Mouse (Mus musculus) MEL (cell line): ENCODE data around the gene Plk3. TPM values are rescaled to one million over a fixed set of nuclear protein-coding genes. Genes with fewer than 3 reads are reported as not detected.

Source experiments
- DNase-seq: peaks from one replicate; pipeline ENCODE4 v3.0.0; 2011; ENCODE audit warnings: low read depth, low spot score
- H3K27ac ChIP-seq: 2 replicates; pipeline ENCODE4 v1.5.1; 2012; ENCODE audit warnings: low read depth, mild to moderate bottlenecking, control low read depth, low read length, moderate library complexity; ENCODE audit not compliant: control insufficient read depth
- H3K27me3 ChIP-seq, 2 experiments: fragments of 150-350 bp in 1 of 2; sonication (generic) in 1 of 2; 2 replicates each; pipeline ENCODE4 v1.6.1; 2012; ENCODE audit warnings: low read length in 2 of 2, mild to moderate bottlenecking in 2 of 2, improper control_type of control experiment in 1 of 2, moderate library complexity in 1 of 2; ENCODE audit not compliant: insufficient read depth in 2 of 2, control insufficient read depth in 1 of 2
- H3K36me3 ChIP-seq, 2 experiments: 2 replicates each; pipeline ENCODE4 v1.6.1; 2012 to 2014; ENCODE audit warnings: low read length in 2 of 2, improper control_type of control experiment in 1 of 2, inconsistent platforms in 1 of 2, mild to moderate bottlenecking in 1 of 2; ENCODE audit not compliant: insufficient read depth in 2 of 2, control insufficient read depth in 1 of 2
- H3K4me1 ChIP-seq, 2 experiments: fragments of 150-350 bp in 1 of 2; sonication (generic) in 1 of 2; 2 replicates each; pipeline ENCODE4 v1.6.1; 2012; ENCODE audit warnings: low read length in 2 of 2, improper control_type of control experiment in 1 of 2, mild to moderate bottlenecking in 1 of 2; ENCODE audit not compliant: insufficient read depth in 2 of 2, control insufficient read depth in 1 of 2
- H3K4me3 ChIP-seq, 2 experiments: fragments of 150-350 bp in 1 of 2; sonication (generic) in 1 of 2; 2 replicates each; pipeline ENCODE4 v1.5.1; 2012; ENCODE audit warnings: low read depth in 2 of 2, low read length in 2 of 2, mild to moderate bottlenecking in 2 of 2, moderate library complexity in 2 of 2, control low read depth in 1 of 2, improper control_type of control experiment in 1 of 2; ENCODE audit not compliant: control insufficient read depth in 1 of 2, insufficient read depth in 1 of 2
- H3K79me2 ChIP-seq: 2 replicates; pipeline ENCODE4 v1.6.1; 2012; ENCODE audit warnings: mild to moderate bottlenecking, low read length, moderate library complexity; ENCODE audit not compliant: control insufficient read depth, poor library complexity, insufficient read depth
- H3K9ac ChIP-seq: 2 replicates; pipeline ENCODE4 v1.6.1; 2012; ENCODE audit warnings: low read depth, mild to moderate bottlenecking, control low read depth, low read length, moderate library complexity; ENCODE audit not compliant: control insufficient read depth, poor library complexity, severe bottlenecking
- H3K9me3 ChIP-seq: fragments of 150-350 bp; sonication (generic); replicated peaks from 2 replicates; pipeline ENCODE4 v1.6.1; 2012; ENCODE audit warnings: mild to moderate bottlenecking, low read length, improper control_type of control experiment, moderate library complexity; ENCODE audit not compliant: insufficient read depth
- BHLHE40 ChIP-seq: IDR thresholded peaks from 2 replicates; pipeline ENCODE4 v1.6.1; 2012; ENCODE audit warnings: low read depth, mild to moderate bottlenecking, inconsistent platforms, low read length, improper control_type of control experiment, borderline replicate concordance
- CTCF ChIP-seq, 3 experiments: IDR thresholded peaks in 2 of 3; conservative IDR thresholded peaks in 1 of 3; 2 replicates each; pipeline ENCODE4 v1.5.1; 2011 to 2012; ENCODE audit warnings: low read length in 3 of 3, low read depth in 2 of 3, mild to moderate bottlenecking in 2 of 3, improper control_type of control experiment in 1 of 3, inconsistent platforms in 1 of 3, mixed read lengths in 1 of 3, moderate library complexity in 1 of 3; ENCODE audit not compliant: control insufficient read depth in 1 of 3, insufficient read depth in 1 of 3, poor library complexity in 1 of 3, severe bottlenecking in 1 of 3
- E2F4 ChIP-seq: IDR thresholded peaks from 2 replicates; pipeline ENCODE4 v1.6.1; 2011; ENCODE audit warnings: low read depth, low read length, improper control_type of control experiment, borderline replicate concordance
- EP300 ChIP-seq, 2 experiments: IDR thresholded peaks; 2 replicates each; pipeline ENCODE4 v1.6.1; 2011; ENCODE audit warnings: improper control_type of control experiment in 2 of 2, low read length in 2 of 2, low read depth in 1 of 2, mild to moderate bottlenecking in 1 of 2
- GABPA ChIP-seq: IDR thresholded peaks from 2 replicates; pipeline ENCODE4 v1.6.1; 2012; ENCODE audit warnings: low read depth, mild to moderate bottlenecking, inconsistent platforms, low read length, improper control_type of control experiment, moderate library complexity
- JUND ChIP-seq: IDR thresholded peaks from 2 replicates; pipeline ENCODE4 v1.6.1; 2011; ENCODE audit warnings: low read depth, mild to moderate bottlenecking, improper control_type of control experiment, low read length
- MAFK ChIP-seq: IDR thresholded peaks from 2 replicates; pipeline ENCODE4 v1.6.1; 2011; ENCODE audit warnings: low read depth, mild to moderate bottlenecking, low read length, improper control_type of control experiment, borderline replicate concordance
- MAZ ChIP-seq: IDR thresholded peaks from 2 replicates; pipeline ENCODE4 v1.6.1; 2012; ENCODE audit warnings: low read depth, mild to moderate bottlenecking, inconsistent platforms, low read length, improper control_type of control experiment
- MEF2A ChIP-seq: IDR thresholded peaks from 2 replicates; pipeline ENCODE4 v1.6.1; 2014; ENCODE audit warnings: low read depth, mild to moderate bottlenecking, inconsistent platforms, low read length, improper control_type of control experiment; ENCODE audit not compliant: poor library complexity, insufficient replicate concordance, severe bottlenecking; ENCODE audit errors: extremely low read depth
- MYC ChIP-seq: IDR thresholded peaks from 2 replicates; pipeline ENCODE4 v1.6.1; 2011; ENCODE audit warnings: low read depth, mild to moderate bottlenecking, low read length, improper control_type of control experiment, moderate library complexity
- NELFE ChIP-seq: IDR thresholded peaks from 2 replicates; pipeline ENCODE4 v1.6.1; 2011; ENCODE audit warnings: low read depth, low read length, improper control_type of control experiment
- NRF1 ChIP-seq: IDR thresholded peaks from 2 replicates; pipeline ENCODE4 v1.6.1; 2014; ENCODE audit warnings: low read depth, mild to moderate bottlenecking, inconsistent platforms, low read length, improper control_type of control experiment, moderate library complexity; ENCODE audit not compliant: poor library complexity, insufficient read depth, severe bottlenecking
- POLR2A ChIP-seq, 2 experiments: IDR thresholded peaks; 2 replicates each; pipeline ENCODE4 v1.6.1; 2011 to 2012; ENCODE audit warnings: low read length in 2 of 2, mild to moderate bottlenecking in 2 of 2, control low read depth in 1 of 2, improper control_type of control experiment in 1 of 2, low read depth in 1 of 2, moderate library complexity in 1 of 2; ENCODE audit not compliant: control insufficient read depth in 1 of 2, insufficient read depth in 1 of 2, poor library complexity in 1 of 2
- POLR2AphosphoS5 ChIP-seq: IDR thresholded peaks from 2 replicates; pipeline ENCODE4 v1.6.1; 2012; ENCODE audit warnings: low read depth, borderline replicate concordance, mild to moderate bottlenecking, inconsistent platforms, low read length, moderate library complexity, mixed read lengths
- TAL1 ChIP-seq: IDR thresholded peaks from 2 replicates; pipeline ENCODE4 v1.6.1; 2012; ENCODE audit warnings: mild to moderate bottlenecking, inconsistent platforms, low read length, moderate library complexity, mixed read lengths
- TBP ChIP-seq: IDR thresholded peaks from 2 replicates; pipeline ENCODE4 v1.8.0; 2011; ENCODE audit warnings: low read depth, low read length, improper control_type of control experiment
- TCF12 ChIP-seq: IDR thresholded peaks from 2 replicates; pipeline ENCODE4 v1.6.1; 2014; ENCODE audit warnings: low read depth, mild to moderate bottlenecking, inconsistent platforms, low read length, improper control_type of control experiment, moderate library complexity
- USF1 ChIP-seq: IDR thresholded peaks from 2 replicates; pipeline ENCODE4 v1.6.1; 2014; ENCODE audit warnings: low read depth, mild to moderate bottlenecking, inconsistent platforms, low read length, improper control_type of control experiment, moderate library complexity
- USF2 ChIP-seq, 2 experiments: IDR thresholded peaks; 2 replicates each; pipeline ENCODE4 v1.6.1; 2011 to 2012; ENCODE audit warnings: improper control_type of control experiment in 2 of 2, low read length in 2 of 2, borderline replicate concordance in 1 of 2, inconsistent platforms in 1 of 2, low read depth in 1 of 2, mild to moderate bottlenecking in 1 of 2; ENCODE audit not compliant: insufficient read depth in 1 of 2
- ZC3H11A ChIP-seq: IDR thresholded peaks from 2 replicates; pipeline ENCODE4 v1.6.1; 2012; ENCODE audit warnings: low read depth, mild to moderate bottlenecking, inconsistent platforms, low read length, improper control_type of control experiment
- ZKSCAN1 ChIP-seq: IDR thresholded peaks from 2 replicates; pipeline ENCODE4 v1.6.1; 2012; ENCODE audit warnings: low read depth, mild to moderate bottlenecking, inconsistent platforms, low read length, improper control_type of control experiment, moderate library complexity
- ZNF384 ChIP-seq: IDR thresholded peaks from 2 replicates; pipeline ENCODE4 v1.6.1; 2012; ENCODE audit warnings: low read depth, mild to moderate bottlenecking, inconsistent platforms, low read length, improper control_type of control experiment
- polyA plus RNA-seq, 2 experiments: library from polyadenylated mRNA; stranded (reverse) in 1 of 2; unstranded in 1 of 2; fragments of >175 nt in 1 of 2; fragments of >200 nt in 1 of 2; gene quantifications; 2 replicates each; pipeline versions ENCODE4 v1.2.1 to v1.2.4; 2012; ENCODE audit warnings: low replicate concordance in 2 of 2, low read depth in 1 of 2; ENCODE audit not compliant: insufficient read length in 2 of 2, insufficient read depth in 1 of 2, missing spikeins in 1 of 2
- total RNA-seq: library from RNA; depleted of rRNA; stranded (reverse); fragments of 300-350 nt; gene quantifications from 2 replicates; pipeline ENCODE4 v1.2.3, GENCODE M21; 2012

The Plk3 gene
- total and polyA plus RNA-seq, 3 experiments = 5.3 to 13.8 TPM; not detected in 1

GRCm38 (mm10) chr4:117136034-117136433 lies 2.3 kb upstream of the Plk3 start (continued):
- no peak for TF ChIP-seq ZNF384
- peak; percentile 82 for TF ChIP-seq TBP
- peak; percentile 45; the same call in 1 of the 2 replicates for TF ChIP-seq TCF12
- TF ChIP-seq GABPA = peak; percentile 89
- TF ChIP-seq POLR2AphosphoS5 = no peak
- no peak for TF ChIP-seq MEF2A
- no peak for TF ChIP-seq MYC
- peak; percentile 21 to 57; a peak in 2 of 4 replicates for TF ChIP-seq EP300 (IDR thresholded peaks at IDR 0.05; ENCODE audit: low read depth in 1 of 2, low read length in 2 of 2)
- TF ChIP-seq ZKSCAN1 = no peak
- TF ChIP-seq MAFK = peak; percentile 84; the same call in 1 of the 2 replicates
- 0 out of 2 replicates have a peak, but pooled peaks have one; percentile 0 for TF ChIP-seq USF1
- no peak for TF ChIP-seq TAL1
- no peak for TF ChIP-seq BHLHE40
- TF ChIP-seq USF2 (IDR thresholded peaks at IDR 0.05; ENCODE audit: borderline replicate concordance in 1 of 2, insufficient read depth in 1 of 2, low read depth in 1 of 2, low read length in 2 of 2) = no peak
- no peak for TF ChIP-seq CTCF (IDR thresholded peaks at IDR 0.05 in 2 of 3, conservative IDR thresholded peaks at IDR 0.05 in 1 of 3; ENCODE audit: control insufficient read depth in 1 of 3, insufficient read depth in 1 of 3, low read depth in 2 of 3, low read length in 3 of 3, poor library complexity in 1 of 3, severe bottlenecking in 1 of 3)
- TF ChIP-seq JUND = peak; percentile 58; the same call in 1 of the 2 replicates
- peak; percentile 86 for TF ChIP-seq NELFE
- no peak for TF ChIP-seq MAZ
- TF ChIP-seq E2F4 = no peak
- TF ChIP-seq ZC3H11A = no peak
- TF ChIP-seq POLR2A (IDR thresholded peaks at IDR 0.05; ENCODE audit: control insufficient read depth in 1 of 2, insufficient read depth in 1 of 2, low read depth in 1 of 2, low read length in 2 of 2, poor library complexity in 1 of 2) = peak in 1 of 2 experiments; percentile 89; a peak in 2 of 4 replicates

GRCm38 (mm10) chr4:117134601-117134995 lies 835 bp upstream of the Plk3 start:
- Histone ChIP-seq H3K4me1 (peaks cover 7 to 27% of the 10 kb centered on the region in 2 experiments), H3K9me3 (no peaks in the 10 kb centered on the region), H3K27me3 (no peaks in the 10 kb centered on the region), H3K27ac (no peak overlapping the region), H3K9ac (no peak overlapping the region; the same call in 1 of the 2 replicates), H3K4me3 (peak overlapping the region in 1 of 2 experiments; percentile 82; a peak in 1 of 4 replicates), H3K36me3 (peaks cover 0 to 4% of the 10 kb centered on the region in 2 experiments; a peak in 2 of 4 replicates), H3K79me2 (peaks cover 9% of the 10 kb centered on the region)
- TF ChIP-seq NRF1 (no peak), USF1 (peak; percentile 54; the same call in 1 of the 2 replicates)
- no peak for DNase-seq
